Mouse (Mus musculus) layer of hippocampus, adult 2 months (tissue): ENCODE measurements around the gene Ndrg3. TPM values are rescaled to one million over a fixed set of nuclear protein-coding genes. Genes with fewer than 3 reads are reported as not detected.
"Not testable (repeated sequence)": the region's sequence is repeated elsewhere in the genome, so short reads cannot be mapped to it uniquely, and the experiment has no call there.

ENCODE experiments used
- DNase-seq, 2 experiments: peaks; one replicate each; pipeline ENCODE4 v3.0.0; 2022; ENCODE audit warnings: low spot score in 2 of 2
- H3K27ac ChIP-seq: fragments of 200-600 bp; 2 replicates; pipeline ENCODE4 v1.8.1; 2022
- H3K4me3 ChIP-seq: fragments of 200-600 bp; 2 replicates; pipeline ENCODE4 v1.8.1; 2022; ENCODE audit warnings: mild to moderate bottlenecking
- CTCF ChIP-seq: fragments of 200-600 bp; conservative IDR thresholded peaks from 2 replicates; pipeline ENCODE4 v1.8.1; 2022; ENCODE audit warnings: antibody characterized with exemption, mild to moderate bottlenecking, moderate library complexity
- total RNA-seq, 2 experiments: library from RNA; stranded (reverse); gene quantifications; 2 replicates each; pipeline ENCODE4 v1.2.3; 2021

Gene Ndrg3
- total RNA-seq, 2 experiments from 2014 or later, result 416 to 430 TPM

DNA sequence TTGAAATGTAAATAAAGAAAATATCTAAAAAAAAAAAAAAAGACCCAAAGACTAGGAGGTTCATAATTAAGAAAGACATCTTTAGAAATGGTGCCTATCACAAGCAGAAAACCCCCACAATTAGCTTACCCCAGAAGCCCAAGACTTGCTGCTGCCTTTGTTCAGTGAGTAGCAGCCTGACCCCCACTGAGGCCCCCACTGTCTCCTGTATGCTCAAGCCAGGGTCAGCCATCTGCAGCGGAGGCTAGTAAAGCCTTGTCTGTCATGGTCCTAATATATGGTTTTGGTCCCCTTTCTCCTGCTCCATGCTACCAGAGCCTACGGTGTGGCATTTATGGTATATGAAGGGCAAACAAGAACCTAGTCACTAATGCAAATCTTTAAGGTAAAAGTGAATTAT, 90.5 kb downstream of the Ndrg3 start:
- TF ChIP-seq CTCF, result no peak
- Histone ChIP-seq H3K4me3 (no peak overlapping the region), H3K27ac (no peak overlapping the region)
- no peak for DNase-seq

DNA sequence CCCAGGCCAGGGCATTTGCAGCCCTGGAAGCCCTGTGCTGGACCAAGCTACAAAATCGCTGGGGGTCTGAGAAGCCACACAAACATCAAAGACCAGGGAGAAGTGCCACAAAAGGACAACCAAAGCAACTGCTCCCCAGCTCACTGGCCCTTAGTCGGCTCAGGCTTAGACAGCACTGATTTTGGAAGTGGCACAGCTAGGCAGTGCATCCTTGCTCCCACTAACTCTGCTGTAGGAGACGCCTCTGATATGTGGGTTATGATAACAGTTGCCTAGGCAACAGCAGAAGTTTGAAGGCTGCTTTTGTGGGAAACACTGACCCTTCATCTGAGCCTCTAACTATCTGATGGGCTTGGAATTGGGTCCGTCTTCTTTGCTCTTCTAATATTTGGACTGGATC, 92.7 kb downstream of the Ndrg3 start:
- Histone ChIP-seq H3K4me3 (no peak overlapping the region), H3K27ac (peak overlapping the region; percentile 18; the same call in 1 of the 2 replicates)
- no peak for TF ChIP-seq CTCF
- DNase-seq, result no peak

DNA sequence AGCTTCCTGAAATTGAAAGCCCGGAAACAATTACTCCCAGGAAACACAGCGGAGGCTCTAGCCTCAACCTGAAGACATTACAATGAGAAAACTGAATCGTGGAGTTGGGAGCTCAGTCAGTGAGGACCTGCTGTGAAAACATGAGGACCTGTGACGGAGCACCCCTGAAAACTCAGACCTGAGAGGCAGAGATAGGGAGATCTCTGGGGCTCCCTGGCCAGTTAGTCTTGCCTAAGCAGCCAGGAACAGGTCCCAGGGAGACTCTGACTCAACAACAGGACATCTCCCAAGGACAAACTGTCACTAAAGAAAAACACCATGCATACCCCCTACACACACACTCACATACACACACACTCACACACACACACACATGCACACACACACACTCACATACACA, 93.5 kb downstream of the Ndrg3 start:
- Histone ChIP-seq H3K27ac (peak overlapping the region; percentile 86; the same call in 1 of the 2 replicates), H3K4me3 (no peak overlapping the region)
- DNase-seq, result no peak
- TF ChIP-seq CTCF, result no peak

- DNase-seq, result peak; percentile 23 to 44
- no peak for TF ChIP-seq CTCF
- Histone ChIP-seq H3K4me3 (no peak overlapping the region), H3K27ac (peak overlapping the region; percentile 86)
Observed at GRCm38 (mm10) chr2:156897034-156897433, 94.8 kb downstream of the Ndrg3 start.

- H3K27ac ChIP-seq, result peak overlapping the region; percentile 86; the same call in 1 of the 2 replicates
Observed at GRCm38 (mm10) chr2:156896384-156896914, 95.4 kb downstream of the Ndrg3 start.

GRCm38 (mm10) chr2:156894496-156895265, 97.2 kb downstream of the Ndrg3 start:
- no peak for TF ChIP-seq CTCF
- Histone ChIP-seq H3K27ac (no peak overlapping the region), H3K4me3 (no peak overlapping the region)
- no peak for DNase-seq

More at GRCm38 (mm10) chr2:156896384-156896914, 95.4 kb downstream of the Ndrg3 start:
- no peak for TF ChIP-seq CTCF
- no peak overlapping the region for H3K4me3 ChIP-seq
- DNase-seq, result no peak

DNA sequence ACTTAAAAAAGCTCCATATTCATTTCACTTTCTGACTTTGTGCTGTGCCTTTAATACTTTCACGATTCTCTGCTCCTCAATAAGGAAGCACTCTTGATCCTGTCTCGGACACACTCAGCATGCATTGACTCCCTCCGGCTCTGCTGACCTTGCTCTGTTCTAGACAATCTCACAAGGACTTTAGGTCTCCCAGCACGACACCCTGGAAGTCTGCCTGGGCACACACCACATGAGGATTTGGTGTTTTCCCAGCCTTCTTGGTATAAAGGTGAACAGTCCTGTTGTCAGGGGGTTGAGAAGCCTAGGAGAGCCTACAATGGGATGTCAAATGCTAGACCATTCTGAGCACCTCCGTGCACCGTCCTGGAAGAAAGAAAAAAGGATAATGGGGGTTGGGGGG, 99.0 kb downstream of the Ndrg3 start:
- no peak for DNase-seq
- Histone ChIP-seq H3K4me3 (no peak overlapping the region), H3K27ac (no peak overlapping the region)
- TF ChIP-seq CTCF, result no peak

DNA sequence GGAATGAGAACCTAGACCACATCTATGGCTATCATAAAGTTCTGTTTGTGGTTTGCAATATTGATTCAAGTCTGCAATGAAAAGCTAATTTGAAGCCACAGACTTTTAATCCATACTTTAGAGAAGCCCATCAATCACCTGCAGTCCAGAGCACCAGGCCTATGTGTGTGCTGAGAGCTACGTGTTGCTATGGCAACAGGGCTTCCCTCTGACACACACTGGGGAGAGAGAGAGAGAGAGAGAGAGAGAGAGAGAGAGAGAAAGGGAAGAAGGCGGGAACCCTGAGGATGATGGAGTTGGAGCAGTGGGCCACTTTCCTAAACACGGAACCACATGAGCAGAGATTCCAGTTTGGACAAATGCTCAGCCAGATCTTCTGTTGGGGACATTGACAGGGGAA, 99.6 kb downstream of the Ndrg3 start:
- no peak for TF ChIP-seq CTCF
- no peak overlapping the region for H3K27ac ChIP-seq
- no peak for DNase-seq
- no peak overlapping the region for H3K4me3 ChIP-seq

GRCm38 (mm10) chr2:156888490-156888889, 103.4 kb downstream of the Ndrg3 start:
- DNase-seq, result no peak
- no peak for TF ChIP-seq CTCF
- Histone ChIP-seq H3K27ac (no peak overlapping the region), H3K4me3 (no peak overlapping the region)

DNA sequence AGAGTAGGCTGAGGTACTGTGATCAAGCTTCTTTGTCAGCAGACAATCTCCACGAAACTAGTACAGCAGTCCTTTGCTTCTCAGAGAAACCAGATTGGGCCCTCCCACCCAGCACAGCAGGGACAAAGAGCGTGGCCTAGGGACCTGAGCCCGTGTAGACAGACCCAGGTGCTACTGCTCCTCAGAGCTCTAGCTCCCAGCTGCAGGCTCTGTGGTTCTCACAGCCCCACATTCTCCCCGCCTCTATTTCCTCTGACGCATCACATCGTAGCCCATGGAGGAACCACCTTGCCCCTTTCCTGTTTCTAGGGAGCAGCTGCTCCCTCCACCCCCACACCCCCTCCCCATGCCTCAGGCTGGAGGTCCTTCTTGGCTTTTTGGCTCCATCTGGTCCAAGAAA, 104.8 kb downstream of the Ndrg3 start, which contains the start of gene Sla2:
Gene Sla2, minus strand, starts transcription at position 176 of the 400 bp plus-strand sequence.
- DNase-seq, result no peak
- no peak within 1 kb of the TSS for H3K4me3 ChIP-seq
- H3K27ac ChIP-seq, result no peak within 1 kb of the TSS
- TF ChIP-seq CTCF, result no peak

GRCm38 (mm10) chr2:156886084-156886631, 105.7 kb downstream of the Ndrg3 start:
- no peak for DNase-seq
- TF ChIP-seq CTCF, result no peak
- Histone ChIP-seq H3K27ac (no peak overlapping the region), H3K4me3 (no peak overlapping the region)

DNA sequence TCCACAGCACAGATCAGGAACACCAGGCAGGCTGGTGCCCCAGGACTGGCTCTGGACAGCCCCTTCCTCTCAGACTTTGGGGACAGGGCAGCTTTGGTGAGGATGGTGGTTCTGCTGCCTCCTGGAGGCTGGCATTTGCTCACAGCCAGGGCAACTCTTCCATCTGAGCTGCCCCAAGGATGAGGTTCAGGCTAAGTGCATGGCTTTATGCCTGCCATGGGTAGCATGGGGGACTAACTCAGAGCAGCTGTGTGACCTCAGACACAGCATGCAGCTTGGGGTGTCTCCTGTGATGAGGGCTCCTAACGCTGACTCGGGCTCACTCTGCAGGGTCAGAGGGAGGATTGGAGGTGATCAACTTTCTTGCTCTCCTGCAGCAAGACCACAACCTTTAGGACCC, 106.2 kb downstream of the Ndrg3 start:
- TF ChIP-seq CTCF, result peak; percentile 13; the same call in 1 of the 2 replicates
- not testable (repeated sequence) for DNase-seq, H3K4me3 ChIP-seq, H3K27ac ChIP-seq

DNA sequence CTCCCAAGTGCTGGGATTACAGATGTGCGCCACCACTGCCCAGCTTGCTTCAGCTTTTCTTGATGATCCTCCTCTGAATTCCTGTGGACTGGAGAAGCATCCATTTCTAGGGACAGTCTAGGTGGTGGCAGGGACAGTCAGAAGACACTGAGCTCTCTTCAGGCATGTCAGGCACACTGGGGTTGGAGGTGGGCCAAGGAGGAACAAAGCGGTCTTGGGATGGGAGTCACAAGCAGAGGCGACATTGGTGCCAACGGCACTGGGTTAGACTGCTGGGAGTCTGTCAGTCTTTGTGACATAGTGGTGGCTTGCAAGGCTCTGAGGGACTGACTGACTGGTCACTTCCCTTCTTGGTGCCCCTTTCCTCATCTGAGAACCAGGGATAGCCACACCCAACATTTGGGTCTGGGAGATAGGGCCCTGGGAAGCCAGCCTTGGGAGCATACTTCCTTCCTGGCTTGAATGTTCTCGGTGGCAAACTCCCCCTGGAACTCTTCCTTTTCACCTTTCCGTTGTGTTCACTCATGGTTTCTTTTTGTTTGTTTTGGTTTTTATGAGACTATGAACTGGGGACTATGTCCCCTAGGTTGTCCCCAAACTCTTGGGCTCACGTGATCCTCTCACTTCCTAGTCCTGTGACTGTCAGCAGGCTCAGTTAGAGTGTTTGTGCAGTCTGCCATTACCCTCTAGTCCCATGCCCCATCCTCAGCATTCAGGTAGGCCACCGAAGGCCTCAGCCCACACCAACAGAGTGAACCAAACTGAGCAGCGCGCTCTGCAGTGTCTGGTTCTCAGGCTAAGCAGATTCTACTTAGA, 107.3 kb downstream of the Ndrg3 start:
- H3K4me3 ChIP-seq, result no peak overlapping the region
- no peak overlapping the region for H3K27ac ChIP-seq
- no peak for TF ChIP-seq CTCF
- no peak for DNase-seq
